Mouse (Mus musculus) MEL (cell line): ENCODE data around the gene Brip1. TPM values are rescaled to one million over a fixed set of nuclear protein-coding genes. Genes with fewer than 3 reads are reported as not detected.

Experiments used
- DNase-seq: peaks from one replicate; pipeline ENCODE4 v3.0.0; 2011; ENCODE audit warnings: low read depth, low spot score
- H3K27ac ChIP-seq: 2 replicates; pipeline ENCODE4 v1.5.1; 2012; ENCODE audit warnings: low read depth, mild to moderate bottlenecking, control low read depth, low read length, moderate library complexity; ENCODE audit not compliant: control insufficient read depth
- H3K27me3 ChIP-seq, 2 experiments: fragments of 150-350 bp in 1 of 2; sonication (generic) in 1 of 2; 2 replicates each; pipeline ENCODE4 v1.6.1; 2012; ENCODE audit warnings: low read length in 2 of 2, mild to moderate bottlenecking in 2 of 2, improper control_type of control experiment in 1 of 2, moderate library complexity in 1 of 2; ENCODE audit not compliant: insufficient read depth in 2 of 2, control insufficient read depth in 1 of 2
- H3K36me3 ChIP-seq, 2 experiments: 2 replicates each; pipeline ENCODE4 v1.6.1; 2012 to 2014; ENCODE audit warnings: low read length in 2 of 2, improper control_type of control experiment in 1 of 2, inconsistent platforms in 1 of 2, mild to moderate bottlenecking in 1 of 2; ENCODE audit not compliant: insufficient read depth in 2 of 2, control insufficient read depth in 1 of 2
- H3K4me1 ChIP-seq, 2 experiments: fragments of 150-350 bp in 1 of 2; sonication (generic) in 1 of 2; 2 replicates each; pipeline ENCODE4 v1.6.1; 2012; ENCODE audit warnings: low read length in 2 of 2, improper control_type of control experiment in 1 of 2, mild to moderate bottlenecking in 1 of 2; ENCODE audit not compliant: insufficient read depth in 2 of 2, control insufficient read depth in 1 of 2
- H3K4me3 ChIP-seq, 2 experiments: fragments of 150-350 bp in 1 of 2; sonication (generic) in 1 of 2; 2 replicates each; pipeline ENCODE4 v1.5.1; 2012; ENCODE audit warnings: low read depth in 2 of 2, low read length in 2 of 2, mild to moderate bottlenecking in 2 of 2, moderate library complexity in 2 of 2, control low read depth in 1 of 2, improper control_type of control experiment in 1 of 2; ENCODE audit not compliant: control insufficient read depth in 1 of 2, insufficient read depth in 1 of 2
- H3K79me2 ChIP-seq: 2 replicates; pipeline ENCODE4 v1.6.1; 2012; ENCODE audit warnings: mild to moderate bottlenecking, low read length, moderate library complexity; ENCODE audit not compliant: control insufficient read depth, poor library complexity, insufficient read depth
- H3K9ac ChIP-seq: 2 replicates; pipeline ENCODE4 v1.6.1; 2012; ENCODE audit warnings: low read depth, mild to moderate bottlenecking, control low read depth, low read length, moderate library complexity; ENCODE audit not compliant: control insufficient read depth, poor library complexity, severe bottlenecking
- H3K9me3 ChIP-seq: fragments of 150-350 bp; sonication (generic); replicated peaks from 2 replicates; pipeline ENCODE4 v1.6.1; 2012; ENCODE audit warnings: mild to moderate bottlenecking, low read length, improper control_type of control experiment, moderate library complexity; ENCODE audit not compliant: insufficient read depth
- BHLHE40 ChIP-seq: IDR thresholded peaks from 2 replicates; pipeline ENCODE4 v1.6.1; 2012; ENCODE audit warnings: low read depth, mild to moderate bottlenecking, inconsistent platforms, low read length, improper control_type of control experiment, borderline replicate concordance
- CHD2 ChIP-seq: IDR thresholded peaks from 2 replicates; pipeline ENCODE4 v1.6.1; 2011; ENCODE audit warnings: low read length, improper control_type of control experiment
- EP300 ChIP-seq, 2 experiments: IDR thresholded peaks; 2 replicates each; pipeline ENCODE4 v1.6.1; 2011; ENCODE audit warnings: improper control_type of control experiment in 2 of 2, low read length in 2 of 2, low read depth in 1 of 2, mild to moderate bottlenecking in 1 of 2
- ETS1 ChIP-seq: IDR thresholded peaks from 2 replicates; pipeline ENCODE4 v1.6.1; 2012; ENCODE audit warnings: low read depth, mild to moderate bottlenecking, inconsistent platforms, low read length, improper control_type of control experiment, moderate library complexity
- GABPA ChIP-seq: IDR thresholded peaks from 2 replicates; pipeline ENCODE4 v1.6.1; 2012; ENCODE audit warnings: low read depth, mild to moderate bottlenecking, inconsistent platforms, low read length, improper control_type of control experiment, moderate library complexity
- GATA1 ChIP-seq: IDR thresholded peaks from 2 replicates; pipeline ENCODE4 v1.6.1; 2011; ENCODE audit warnings: low read depth, low read length, improper control_type of control experiment
- HCFC1 ChIP-seq: IDR thresholded peaks from 2 replicates; pipeline ENCODE4 v1.6.1; 2012; ENCODE audit warnings: low read depth, mild to moderate bottlenecking, inconsistent platforms, low read length, improper control_type of control experiment, moderate library complexity
- MAX ChIP-seq: IDR thresholded peaks from 2 replicates; pipeline ENCODE4 v1.6.1; 2011; ENCODE audit warnings: low read length, improper control_type of control experiment
- MAZ ChIP-seq: IDR thresholded peaks from 2 replicates; pipeline ENCODE4 v1.6.1; 2012; ENCODE audit warnings: low read depth, mild to moderate bottlenecking, inconsistent platforms, low read length, improper control_type of control experiment
- MXI1 ChIP-seq: IDR thresholded peaks from 2 replicates; pipeline ENCODE4 v1.6.1; 2011; ENCODE audit warnings: mild to moderate bottlenecking, low read depth, low read length, improper control_type of control experiment
- MYC ChIP-seq: IDR thresholded peaks from 2 replicates; pipeline ENCODE4 v1.6.1; 2011; ENCODE audit warnings: low read depth, mild to moderate bottlenecking, low read length, improper control_type of control experiment, moderate library complexity
- NRF1 ChIP-seq: IDR thresholded peaks from 2 replicates; pipeline ENCODE4 v1.6.1; 2014; ENCODE audit warnings: low read depth, mild to moderate bottlenecking, inconsistent platforms, low read length, improper control_type of control experiment, moderate library complexity; ENCODE audit not compliant: poor library complexity, insufficient read depth, severe bottlenecking
- POLR2A ChIP-seq, 2 experiments: IDR thresholded peaks; 2 replicates each; pipeline ENCODE4 v1.6.1; 2011 to 2012; ENCODE audit warnings: low read length in 2 of 2, mild to moderate bottlenecking in 2 of 2, control low read depth in 1 of 2, improper control_type of control experiment in 1 of 2, low read depth in 1 of 2, moderate library complexity in 1 of 2; ENCODE audit not compliant: control insufficient read depth in 1 of 2, insufficient read depth in 1 of 2, poor library complexity in 1 of 2
- POLR2AphosphoS2 ChIP-seq: IDR thresholded peaks from 2 replicates; pipeline ENCODE4 v1.6.1; 2011; ENCODE audit warnings: low read length, improper control_type of control experiment
- POLR2AphosphoS5 ChIP-seq: IDR thresholded peaks from 2 replicates; pipeline ENCODE4 v1.6.1; 2012; ENCODE audit warnings: low read depth, borderline replicate concordance, mild to moderate bottlenecking, inconsistent platforms, low read length, moderate library complexity, mixed read lengths
- RAD21 ChIP-seq: IDR thresholded peaks from 2 replicates; pipeline ENCODE4 v1.6.1; 2011; ENCODE audit warnings: mild to moderate bottlenecking, low read depth, low read length, improper control_type of control experiment
- RCOR1 ChIP-seq: IDR thresholded peaks from 2 replicates; pipeline ENCODE4 v1.6.1; 2012; ENCODE audit warnings: low read depth, mild to moderate bottlenecking, inconsistent platforms, low read length, improper control_type of control experiment
- SMC3 ChIP-seq: IDR thresholded peaks from 2 replicates; pipeline ENCODE4 v1.6.1; 2011; ENCODE audit warnings: low read depth, low read length, improper control_type of control experiment
- TAL1 ChIP-seq: IDR thresholded peaks from 2 replicates; pipeline ENCODE4 v1.6.1; 2012; ENCODE audit warnings: mild to moderate bottlenecking, inconsistent platforms, low read length, moderate library complexity, mixed read lengths
- TCF12 ChIP-seq: IDR thresholded peaks from 2 replicates; pipeline ENCODE4 v1.6.1; 2014; ENCODE audit warnings: low read depth, mild to moderate bottlenecking, inconsistent platforms, low read length, improper control_type of control experiment, moderate library complexity
- UBTF ChIP-seq: IDR thresholded peaks from 2 replicates; pipeline ENCODE4 v1.6.1; 2012; ENCODE audit warnings: low read depth, mild to moderate bottlenecking, inconsistent platforms, low read length, improper control_type of control experiment, moderate library complexity, borderline replicate concordance; ENCODE audit not compliant: insufficient read depth
- USF2 ChIP-seq, 2 experiments: IDR thresholded peaks; 2 replicates each; pipeline ENCODE4 v1.6.1; 2011 to 2012; ENCODE audit warnings: improper control_type of control experiment in 2 of 2, low read length in 2 of 2, borderline replicate concordance in 1 of 2, inconsistent platforms in 1 of 2, low read depth in 1 of 2, mild to moderate bottlenecking in 1 of 2; ENCODE audit not compliant: insufficient read depth in 1 of 2
- ZNF384 ChIP-seq: IDR thresholded peaks from 2 replicates; pipeline ENCODE4 v1.6.1; 2012; ENCODE audit warnings: low read depth, mild to moderate bottlenecking, inconsistent platforms, low read length, improper control_type of control experiment
- polyA plus RNA-seq, 2 experiments: library from polyadenylated mRNA; stranded (reverse) in 1 of 2; unstranded in 1 of 2; fragments of >175 nt in 1 of 2; fragments of >200 nt in 1 of 2; gene quantifications; 2 replicates each; pipeline versions ENCODE4 v1.2.1 to v1.2.4; 2012; ENCODE audit warnings: low replicate concordance in 2 of 2, low read depth in 1 of 2; ENCODE audit not compliant: insufficient read length in 2 of 2, insufficient read depth in 1 of 2, missing spikeins in 1 of 2
- total RNA-seq: library from RNA; depleted of rRNA; stranded (reverse); fragments of 300-350 nt; gene quantifications from 2 replicates; pipeline ENCODE4 v1.2.3, GENCODE M21; 2012

Brip1 gene
- total and polyA plus RNA-seq, 3 experiments = 13.4 to 20.9 (median 14.9) TPM

DNA sequence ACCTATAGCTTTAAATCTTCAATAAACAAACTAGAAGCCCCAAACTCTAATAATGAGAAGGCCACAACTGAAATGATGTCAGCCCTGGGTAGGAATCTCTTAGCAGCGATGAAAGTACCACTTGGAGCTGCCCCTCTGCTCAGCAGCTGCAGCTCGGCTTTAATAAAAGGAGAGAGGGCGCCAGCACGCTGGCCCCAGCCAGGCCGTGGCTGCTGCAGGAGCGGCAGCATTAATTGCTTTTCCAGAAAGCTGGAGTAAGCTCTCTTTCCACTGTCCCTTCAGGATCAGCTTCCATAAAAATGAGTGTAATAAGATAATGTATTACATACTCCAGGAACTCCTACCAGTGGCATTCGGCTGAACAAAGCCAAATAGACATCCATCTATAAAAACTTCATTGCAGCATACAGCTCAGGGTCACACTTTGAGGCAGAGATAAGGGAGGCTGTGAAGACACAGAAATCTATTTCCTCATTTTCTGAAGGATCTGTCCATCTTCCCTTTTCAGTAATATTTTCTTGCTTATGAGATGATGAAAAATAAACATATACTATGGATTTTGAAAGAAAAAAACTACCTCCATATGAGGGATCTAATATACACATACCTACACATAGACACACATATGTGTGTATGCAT, 174.3 kb downstream of the Brip1 start:
- peaks cover 0 to 6% of the 10 kb centered on the region in 2 experiments; a peak in 2 of 4 replicates for H3K36me3 ChIP-seq
- TF ChIP-seq ETS1 (0 out of 2 replicates have a peak, but pooled peaks have one; percentile 7), RCOR1 (peak; percentile 40; the same call in 1 of the 2 replicates), MAX (peak; percentile 63), MXI1 (no peak), HCFC1 (0 out of 2 replicates have a peak, but pooled peaks have one; percentile 21), ZNF384 (0 out of 2 replicates have a peak, but pooled peaks have one; percentile 18), POLR2A (IDR thresholded peaks at IDR 0.05; ENCODE audit: control insufficient read depth in 1 of 2, insufficient read depth in 1 of 2, low read depth in 1 of 2, low read length in 2 of 2, poor library complexity in 1 of 2) (no peak), EP300 (IDR thresholded peaks at IDR 0.05; ENCODE audit: low read depth in 1 of 2, low read length in 2 of 2) (peak in 1 of 2 experiments; percentile 80; a peak in 2 of 4 replicates), RAD21 (no peak), POLR2AphosphoS5 (no peak), BHLHE40 (peak; percentile 41; the same call in 1 of the 2 replicates), SMC3 (0 out of 2 replicates have a peak, but pooled peaks have one; percentile 30), GATA1 (peak; percentile 78), MYC (0 out of 2 replicates have a peak, but pooled peaks have one; percentile 19), CHD2 (no peak)
- H3K27ac ChIP-seq = no peak overlapping the region

DNA sequence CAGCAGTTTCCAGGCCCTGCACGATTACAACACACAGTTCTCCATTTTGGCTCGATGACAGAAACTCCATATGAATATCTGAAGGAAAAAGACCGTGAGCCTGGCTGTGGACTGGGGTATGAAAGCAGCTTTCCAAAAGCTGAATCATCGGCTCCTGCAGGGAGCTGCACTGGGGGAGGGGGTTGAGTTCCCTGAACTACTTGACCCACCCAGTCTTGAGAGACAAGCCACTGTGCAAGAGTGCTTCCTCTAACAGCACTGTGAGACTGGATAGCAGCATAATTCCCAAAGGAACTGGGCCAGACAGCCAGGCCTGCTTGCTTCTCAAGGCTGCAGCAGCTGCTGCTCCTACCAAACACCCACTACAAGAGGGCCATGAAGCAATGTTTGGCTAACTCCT, 178.6 kb downstream of the Brip1 start:
- peaks cover 0 to 6% of the 10 kb centered on the region in 2 experiments; a peak in 2 of 4 replicates for H3K36me3 ChIP-seq
- DNase-seq = no peak
- no peaks in the 10 kb centered on the region for H3K4me1 ChIP-seq
- TF ChIP-seq NRF1 (no peak), POLR2AphosphoS2 (no peak), USF2 (IDR thresholded peaks at IDR 0.05; ENCODE audit: borderline replicate concordance in 1 of 2, insufficient read depth in 1 of 2, low read depth in 1 of 2, low read length in 2 of 2) (no peak), GATA1 (no peak), BHLHE40 (no peak), ETS1 (no peak), GABPA (no peak), TAL1 (no peak), UBTF (no peak), MAZ (no peak), TCF12 (no peak), POLR2A (IDR thresholded peaks at IDR 0.05; ENCODE audit: control insufficient read depth in 1 of 2, insufficient read depth in 1 of 2, low read depth in 1 of 2, low read length in 2 of 2, poor library complexity in 1 of 2) (no peak), ZNF384 (no peak)
- no peak overlapping the region for H3K27ac ChIP-seq
- no peaks in the 10 kb centered on the region for H3K79me2 ChIP-seq
- H3K27me3 ChIP-seq = 0 out of 4 replicates have a peak, but pooled peaks cover 0 to under 1% of the 10 kb centered on the region in 2 experiments
- H3K9me3 ChIP-seq = no peaks in the 10 kb centered on the region
- H3K9ac ChIP-seq = no peak overlapping the region
- no peak overlapping the region for H3K4me3 ChIP-seq

More for the DNA sequence above, 174.3 kb downstream of the Brip1 start:
- peak; percentile 54 for DNase-seq
- Histone ChIP-seq H3K79me2 (no peaks in the 10 kb centered on the region), H3K9ac (no peak overlapping the region), H3K9me3 (no peaks in the 10 kb centered on the region), H3K4me1 (no peaks in the 10 kb centered on the region), H3K27me3 (peaks cover 0 to 3% of the 10 kb centered on the region in 2 experiments; a peak in 2 of 4 replicates), H3K4me3 (no peak overlapping the region)
